In the genomic region with DNA sequence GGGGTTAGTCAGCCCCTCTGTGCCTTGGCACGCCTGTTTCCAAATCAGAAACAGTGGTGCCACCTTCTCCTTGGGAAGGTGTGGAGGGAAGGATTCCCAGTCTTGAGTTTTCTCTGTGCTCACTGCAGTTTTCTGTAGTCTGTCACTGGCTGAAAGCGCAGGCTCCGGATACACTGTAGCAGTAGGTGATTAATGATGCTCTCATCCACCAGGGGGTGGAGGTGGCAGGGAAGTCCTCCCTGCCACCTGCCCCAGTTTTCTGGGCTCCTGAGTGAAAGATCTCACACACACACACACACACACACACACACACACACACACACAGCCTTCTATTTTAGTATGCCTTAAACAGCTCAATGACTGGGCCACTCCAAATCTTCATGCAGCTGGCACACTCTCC, we compare ENCODE assay signal across 22 mouse cellular contexts.
DNase-seq lines count a peak whose midpoint lies in the region; ATAC-seq and TF ChIP-seq lines count a peak whose summit lies in the region.
"Had no signal": no experiment of that assay in that cellular context is flagged by ENCODE, and none has a peak within 500 bp of the region (broad histone marks: within the 10 kb centered on the region; RNA-seq: fewer than 3 reads in every experiment).

No protein-coding gene starts in this region.

- H3K4me3 ChIP-seq in intestine, postnatal 0 days (ENCODE audit: low read depth, low read length): no peak overlapping the region
- H3K4me3 ChIP-seq in intestine, embryonic 16.5 days (ENCODE audit: low read length): no peak overlapping the region
- H3K4me3 ChIP-seq: heart, embryonic 12.5 days; hindbrain, embryonic 10.5 days; liver, embryonic 13.5 days; midbrain, embryonic 12.5 days; neural tube, embryonic 12.5 days had no signal

- H3K9ac ChIP-seq in intestine, postnatal 0 days (ENCODE audit: low read depth, low read length): no peak overlapping the region
- no peak overlapping the region for H3K9ac ChIP-seq in intestine, embryonic 16.5 days (ENCODE audit: low read depth, low read length)
- H3K9ac ChIP-seq: heart, embryonic 12.5 days; liver, embryonic 13.5 days; lung, embryonic 14.5 days; midbrain, embryonic 12.5 days; neural tube, embryonic 12.5 days had no signal

- DNase-seq in frontal cortex, adult 2 months (ENCODE audit: extremely low spot score in 1 of 2, low spot score in 1 of 2): peak; percentile 46 to 76
- no peak for DNase-seq in frontal cortex, postnatal 25 days (ENCODE audit: low spot score in 2 of 2)
- peak; percentile 43 for DNase-seq in right cerebral cortex, postnatal 25 days
- no peak for DNase-seq in right cerebral cortex, postnatal 4 days
- no peak for DNase-seq in cerebellum, adult 11 months
- no peak for DNase-seq in neural tube, embryonic 10.5 days (ENCODE audit: extremely low spot score, low spot score)
- DNase-seq: adrenal gland, adult 2 months; cerebellum, adult 18-20 months; cerebellum, postnatal 14 days; heart, adult 18-20 months; heart, postnatal 10 days; kidney, adult 18-20 months; kidney, postnatal 10 days; liver, embryonic 13.5 days; lung, embryonic 14.5 days; thymus, postnatal 36 days had no signal

- H3K9me3 ChIP-seq in intestine, postnatal 0 days (ENCODE audit: control insufficient read depth): no peaks in the 10 kb centered on the region
- no peaks in the 10 kb centered on the region for H3K9me3 ChIP-seq in intestine, embryonic 16.5 days (ENCODE audit: control insufficient read depth, low read length)
- H3K9me3 ChIP-seq: hindbrain, embryonic 10.5 days; liver, embryonic 13.5 days; midbrain, embryonic 12.5 days; neural tube, embryonic 12.5 days had no signal

- no peaks in the 10 kb centered on the region for H3K27me3 ChIP-seq in intestine, postnatal 0 days (replicated peaks; ENCODE audit: control insufficient read depth, insufficient read depth, low read length)
- no peaks in the 10 kb centered on the region for H3K27me3 ChIP-seq in intestine, embryonic 16.5 days (replicated peaks; ENCODE audit: control insufficient read depth, insufficient read depth, low read length)
- H3K27me3 ChIP-seq: heart, embryonic 12.5 days; liver, embryonic 13.5 days; midbrain, embryonic 12.5 days; neural tube, embryonic 12.5 days had no signal

- ATAC-seq in intestine, postnatal 0 days: no peak
- ATAC-seq in intestine, embryonic 16.5 days: no peak

- 63% methylated on average over 3 of the region's 3 CpGs for WGBS in intestine, postnatal 0 days
- 76% methylated on average over 3 of the region's 3 CpGs for WGBS in intestine, embryonic 16.5 days

- 0 out of 2 replicates have a peak, but pooled peaks have one; percentile 4 for TF ChIP-seq CTCF in intestine, postnatal 0 days (IDR thresholded peaks at IDR 0.05; ENCODE audit: low read depth)

- H3K27ac ChIP-seq in intestine, postnatal 0 days (ENCODE audit: low read depth, low read length): no peak overlapping the region
- H3K27ac ChIP-seq in intestine, embryonic 16.5 days (ENCODE audit: low read length): no peak overlapping the region
- H3K27ac ChIP-seq: hindbrain, embryonic 10.5 days; liver, embryonic 13.5 days; midbrain, embryonic 12.5 days; neural tube, embryonic 12.5 days had no signal

- H3K36me3 ChIP-seq in intestine, postnatal 0 days (ENCODE audit: control insufficient read depth, insufficient read depth): no peaks in the 10 kb centered on the region
- H3K36me3 ChIP-seq in intestine, embryonic 16.5 days (ENCODE audit: control insufficient read depth, insufficient read depth, low read length): no peaks in the 10 kb centered on the region
- H3K36me3 ChIP-seq: heart, embryonic 12.5 days; hindbrain, embryonic 10.5 days; liver, embryonic 13.5 days; midbrain, embryonic 12.5 days; neural tube, embryonic 12.5 days had no signal

- 0 out of 2 replicates have a peak, but pooled peaks cover 4% of the 10 kb centered on the region for H3K4me1 ChIP-seq in intestine, postnatal 0 days (replicated peaks; ENCODE audit: control insufficient read depth, insufficient read depth, low read length)
- H3K4me1 ChIP-seq in intestine, embryonic 16.5 days (ENCODE audit: control insufficient read depth, insufficient read depth, low read length): peaks cover 23% of the 10 kb centered on the region
- H3K4me1 ChIP-seq: liver, embryonic 13.5 days had no signal

- no peak overlapping the region for H3K4me2 ChIP-seq in intestine, postnatal 0 days (replicated peaks; ENCODE audit: low read depth)
- H3K4me2 ChIP-seq in intestine, embryonic 16.5 days (ENCODE audit: low read depth, low read length): no peak overlapping the region
- H3K4me2 ChIP-seq: heart, embryonic 12.5 days; liver, embryonic 13.5 days; lung, embryonic 14.5 days; midbrain, embryonic 12.5 days; neural tube, embryonic 12.5 days had no signal

Comparison
In these comparisons a context has a peak if more than half of its experiments do, and no peak if none do; other contexts are left out.
1. DNase-seq: peak in frontal cortex, adult 2 months (2 of 2) and right cerebral cortex, postnatal 25 days (single experiment); none in frontal cortex, postnatal 25 days (0 of 2), right cerebral cortex, postnatal 4 days (single experiment), cerebellum, adult 11 months (single experiment) and neural tube, embryonic 10.5 days (single experiment).